Mouse (Mus musculus): ENCODE measurements around the gene Tead1.
A peak's percentile ranks its signal among the peaks of the same experiment; 100 is the strongest.

Gene Tead1

GRCm38 (mm10) chr7:112728399-112728798 is 49.3 kb downstream of the Tead1 start:
- DNase-seq (ENCODE audit: low spot score in 2 of 2), result no peak

GRCm38 (mm10) chr7:112730209-112730608 is 51.1 kb downstream of the Tead1 start:
- DNase-seq (ENCODE audit: low spot score in 2 of 2), result no peak

GRCm38 (mm10) chr7:112731584-112731983 is 52.5 kb downstream of the Tead1 start:
- DNase-seq (ENCODE audit: low spot score in 2 of 2), result no peak

- DNase-seq (ENCODE audit: low spot score in 2 of 2), result no peak
Observed at GRCm38 (mm10) chr7:112739174-112739573, 60.1 kb downstream of the Tead1 start.

- DNase-seq (ENCODE audit: low spot score in 2 of 2), result no peak
Observed at GRCm38 (mm10) chr7:112741790-112742189, 62.7 kb downstream of the Tead1 start.

GRCm38 (mm10) chr7:112743063-112743462 is 63.9 kb downstream of the Tead1 start:
- DNase-seq (ENCODE audit: low spot score in 2 of 2), result no peak

- no peak for DNase-seq (ENCODE audit: low spot score in 2 of 2)
Observed at GRCm38 (mm10) chr7:112743621-112744395, 64.7 kb downstream of the Tead1 start.

- no peak for DNase-seq (ENCODE audit: low spot score in 2 of 2)
Observed at GRCm38 (mm10) chr7:112747187-112747586, 68.1 kb downstream of the Tead1 start.

- no peak for DNase-seq (ENCODE audit: low spot score in 2 of 2)
Observed at GRCm38 (mm10) chr7:112747836-112748235, 68.7 kb downstream of the Tead1 start.

- DNase-seq (ENCODE audit: low spot score in 2 of 2), result no peak
Observed at GRCm38 (mm10) chr7:112748327-112748726, 69.2 kb downstream of the Tead1 start.

GRCm38 (mm10) chr7:112750101-112750500 is 71.0 kb downstream of the Tead1 start:
- DNase-seq (ENCODE audit: low spot score in 2 of 2), result no peak

- no peak for DNase-seq (ENCODE audit: low spot score in 2 of 2)
Observed at GRCm38 (mm10) chr7:112752311-112752710, 73.2 kb downstream of the Tead1 start.

- no peak for DNase-seq (ENCODE audit: low spot score in 2 of 2)
Observed at GRCm38 (mm10) chr7:112753314-112753713, 74.2 kb downstream of the Tead1 start.

- DNase-seq (ENCODE audit: low spot score in 2 of 2), result no peak
Observed at GRCm38 (mm10) chr7:112759359-112759975, 80.3 kb downstream of the Tead1 start.

- no peak for DNase-seq (ENCODE audit: low spot score in 2 of 2)
Observed at GRCm38 (mm10) chr7:112760293-112760692, 81.2 kb downstream of the Tead1 start.

GRCm38 (mm10) chr7:112760782-112761181 is 81.7 kb downstream of the Tead1 start:
- peak; percentile 12 to 23 for DNase-seq (ENCODE audit: low spot score in 2 of 2)

GRCm38 (mm10) chr7:112762870-112763269 is 83.8 kb downstream of the Tead1 start:
- no peak for DNase-seq (ENCODE audit: low spot score in 2 of 2)

GRCm38 (mm10) chr7:112763513-112763912 is 84.4 kb downstream of the Tead1 start:
- no peak for DNase-seq (ENCODE audit: low spot score in 2 of 2)

- no peak for DNase-seq (ENCODE audit: low spot score in 2 of 2)
Observed at GRCm38 (mm10) chr7:112764921-112765320, 85.8 kb downstream of the Tead1 start.

- no peak for DNase-seq (ENCODE audit: low spot score in 2 of 2)
Observed at GRCm38 (mm10) chr7:112769866-112770265, 90.7 kb downstream of the Tead1 start.

GRCm38 (mm10) chr7:112771461-112771860 is 92.3 kb downstream of the Tead1 start:
- no peak for DNase-seq (ENCODE audit: low spot score in 2 of 2)

GRCm38 (mm10) chr7:112772777-112773176 is 93.7 kb downstream of the Tead1 start:
- DNase-seq (ENCODE audit: low spot score in 2 of 2), result no peak

- DNase-seq (ENCODE audit: low spot score in 2 of 2), result no peak
Observed at GRCm38 (mm10) chr7:112773601-112774000, 94.5 kb downstream of the Tead1 start.

All from right cerebral cortex, postnatal 36 days (tissue).